Mouse (Mus musculus) ES-CJ7 (cell line): ENCODE data around the gene 4930402H24Rik.

Source experiments
- DNase-seq: peaks from one replicate; pipeline ENCODE4 v3.0.0; 2011; ENCODE audit warnings: low read depth, low spot score

Gene 4930402H24Rik

GRCm38 (mm10) chr2:130905751-130906583 is at the start of gene 4930402H24Rik, which contains the start of gene Atrn:
TSS of gene 4930402H24Rik (minus strand) at chr2:130906406.
TSS of gene Atrn (plus strand) at chr2:130906495.
- peak; percentile 85 for DNase-seq

GRCm38 (mm10) chr2:130950548-130950947 is 44.3 kb upstream of the 4930402H24Rik start:
- peak; percentile 71 for DNase-seq

DNA sequence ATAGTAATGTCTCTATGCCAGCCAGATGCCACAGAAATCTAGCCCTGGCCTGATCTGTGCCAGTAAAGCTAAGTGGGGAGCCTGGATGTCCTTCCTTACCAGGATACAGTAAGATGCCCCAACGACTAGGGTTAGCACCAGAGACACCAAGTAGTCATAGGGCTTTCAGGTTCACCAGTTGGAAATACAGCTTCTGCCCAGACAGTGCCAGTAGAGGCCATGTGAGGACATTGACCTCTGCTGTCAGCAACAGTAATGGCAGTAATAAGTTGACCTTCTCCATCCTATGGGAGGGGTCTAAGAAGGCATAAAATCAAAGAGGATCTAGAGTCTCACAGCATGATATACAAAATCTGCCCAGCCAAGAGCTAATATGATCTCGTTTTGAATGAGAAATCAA is 43.6 kb upstream of the 4930402H24Rik start:
- no peak for DNase-seq

DNA sequence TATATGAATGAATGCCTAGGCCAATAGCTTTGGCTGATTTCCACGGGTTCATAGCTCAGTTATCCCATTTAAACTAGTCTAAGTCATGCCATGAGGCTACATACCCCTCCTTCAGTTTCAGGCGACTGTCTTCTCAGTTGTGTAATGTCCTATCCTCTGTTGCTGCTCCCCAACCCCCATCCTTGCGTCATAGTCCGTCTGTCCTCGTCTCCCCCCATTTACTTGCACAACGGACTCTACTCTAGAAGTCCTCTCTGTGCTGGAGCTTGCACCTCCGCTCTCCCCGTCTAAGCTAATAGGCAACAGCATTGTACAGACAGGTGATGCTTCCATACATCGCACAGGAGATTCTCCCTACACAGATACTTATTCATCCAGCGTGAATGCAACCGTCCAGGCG is 26.7 kb upstream of the 4930402H24Rik start:
- no peak for DNase-seq

DNA sequence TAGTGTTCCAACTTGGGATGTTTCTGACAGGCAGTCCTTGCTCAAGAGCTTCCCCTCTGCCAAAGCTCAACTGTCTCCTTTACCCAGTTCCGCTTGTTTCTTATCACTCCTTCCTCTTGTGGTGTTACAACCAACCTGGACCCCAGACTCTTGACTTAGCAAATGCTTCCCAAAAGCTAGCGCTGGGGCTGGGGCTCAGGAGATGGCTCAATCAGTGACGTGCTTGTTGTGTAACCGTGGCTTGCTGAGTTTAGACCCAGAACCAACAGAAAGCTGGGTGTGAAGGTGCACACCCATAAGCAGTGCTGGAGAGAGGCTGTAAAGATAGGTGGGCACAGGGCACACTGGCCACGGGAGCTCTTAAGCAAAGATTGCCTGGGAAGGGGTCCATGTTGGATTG is 23.8 kb upstream of the 4930402H24Rik start:
- DNase-seq, result no peak

DNA sequence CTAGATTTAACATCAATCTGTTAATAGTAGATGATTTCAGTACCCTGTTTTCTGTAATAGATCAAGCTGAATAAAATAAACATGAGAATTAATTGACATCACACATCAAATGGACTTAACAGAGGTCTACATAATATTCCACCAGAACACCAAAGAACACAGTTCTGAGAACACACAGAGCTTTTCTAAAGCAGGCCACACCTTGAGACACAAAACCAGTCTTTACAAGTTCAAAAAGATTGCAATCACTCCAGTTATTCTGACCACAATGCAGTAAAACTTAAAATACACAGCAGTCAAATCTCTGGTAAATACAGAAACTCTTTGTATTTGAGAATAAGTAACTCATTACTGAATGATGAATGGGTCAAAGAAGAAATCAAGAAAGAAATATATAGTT is 22.3 kb upstream of the 4930402H24Rik start:
- no peak for DNase-seq

DNA sequence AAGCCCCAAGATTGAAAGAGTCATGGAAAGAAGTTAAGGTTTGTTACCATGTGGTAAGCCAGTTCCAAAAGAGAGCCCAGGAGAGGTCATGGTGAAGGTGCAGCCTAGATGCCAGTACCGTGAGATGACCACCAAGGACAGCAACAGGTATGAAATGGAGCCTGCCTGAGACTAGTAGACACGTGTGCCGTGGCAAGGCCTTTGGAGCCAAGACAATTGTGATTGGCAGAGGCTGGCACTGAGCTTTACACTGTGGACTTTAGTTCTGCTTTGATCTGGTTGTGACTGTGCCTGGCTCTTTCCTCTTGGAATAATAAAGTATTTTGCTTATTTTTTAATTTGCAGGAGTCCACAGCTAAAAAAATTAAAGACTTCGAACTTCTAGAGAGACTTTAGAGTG is 21.8 kb upstream of the 4930402H24Rik start:
- no peak for DNase-seq

DNA sequence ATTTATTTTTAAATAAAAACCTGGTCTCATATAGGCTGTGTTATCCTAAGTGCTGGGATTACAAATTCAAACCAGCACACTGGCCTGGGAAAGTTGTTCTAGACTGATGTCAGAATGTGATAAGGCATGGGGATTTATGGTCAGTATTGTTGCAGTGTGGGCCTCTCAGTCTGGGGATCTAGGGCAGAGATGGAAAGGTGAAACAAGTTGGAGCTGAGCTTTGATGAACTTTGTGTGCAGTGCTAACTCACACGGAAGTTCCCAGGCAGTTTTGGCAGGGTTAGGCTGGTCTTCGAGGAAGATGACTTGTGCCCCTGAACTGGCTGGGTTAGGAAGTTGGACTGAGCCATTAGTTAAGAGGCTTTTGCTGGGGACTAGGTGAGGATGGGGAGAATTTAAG is 18.7 kb upstream of the 4930402H24Rik start:
- no peak for DNase-seq

DNA sequence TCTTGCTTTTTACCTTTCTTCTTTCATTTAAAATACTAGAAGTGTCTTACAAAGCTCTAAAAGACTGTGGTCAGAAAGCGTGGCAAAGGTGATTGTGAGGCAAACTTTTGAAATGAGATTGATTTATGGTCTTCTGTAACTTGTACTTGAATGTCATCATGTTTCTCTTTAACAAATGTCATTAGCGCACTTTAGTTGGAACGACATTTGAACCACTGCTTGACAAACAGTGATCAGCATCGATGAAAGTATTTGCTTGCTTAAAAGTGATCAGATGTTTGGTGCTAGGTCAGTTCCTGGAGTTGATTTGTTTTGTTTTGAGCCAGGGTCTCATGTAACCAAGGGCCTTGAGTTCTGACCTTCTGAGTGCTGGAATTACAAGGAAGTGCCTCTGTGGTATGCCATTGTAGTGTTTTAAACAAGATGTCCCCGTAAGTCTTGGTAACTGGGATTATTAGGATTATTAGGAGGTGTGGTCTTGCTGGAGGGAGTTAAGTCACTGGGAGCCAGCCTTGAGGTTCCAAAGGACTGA is 12.9 kb upstream of the 4930402H24Rik start:
- no peak for DNase-seq

GRCm38 (mm10) chr2:130917686-130918085 is 11.5 kb upstream of the 4930402H24Rik start:
- no peak for DNase-seq

DNA sequence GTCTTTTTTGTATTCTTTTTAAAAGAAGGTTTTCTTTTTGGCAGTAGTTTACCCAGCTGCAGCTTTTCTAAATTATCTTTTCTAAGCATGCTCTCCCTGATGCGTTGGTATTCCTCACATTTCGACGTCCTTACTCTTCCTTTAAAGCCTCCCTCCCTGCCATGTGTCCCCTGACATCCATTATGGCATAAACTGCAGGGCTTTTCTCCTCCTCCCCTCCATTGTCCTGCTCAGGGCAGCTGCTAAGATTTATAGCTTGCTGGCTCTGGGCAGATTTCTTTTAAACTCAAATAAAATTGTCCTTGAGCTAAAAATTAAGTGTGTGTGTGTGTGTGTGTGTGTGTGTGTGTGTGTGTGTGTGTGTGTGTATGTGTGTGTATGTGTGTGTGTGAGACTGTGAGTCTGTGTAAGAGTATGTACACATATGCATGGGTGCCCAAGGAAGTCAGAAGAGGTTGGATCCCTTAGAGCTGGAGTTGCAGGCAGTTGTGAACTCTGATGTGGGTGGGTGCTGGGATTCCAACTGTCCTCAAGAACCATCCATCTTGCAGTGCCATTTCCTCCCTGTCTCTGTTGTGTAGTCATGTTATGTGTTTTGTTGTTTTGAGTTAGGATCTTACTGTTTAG is 10.4 kb upstream of the 4930402H24Rik start:
- no peak for DNase-seq

- DNase-seq, result no peak
Measured at GRCm38 (mm10) chr2:130914873-130915272, 8.7 kb upstream of the 4930402H24Rik start.

- no peak for DNase-seq
Measured at GRCm38 (mm10) chr2:130911691-130912090, 5.5 kb upstream of the 4930402H24Rik start.

DNA sequence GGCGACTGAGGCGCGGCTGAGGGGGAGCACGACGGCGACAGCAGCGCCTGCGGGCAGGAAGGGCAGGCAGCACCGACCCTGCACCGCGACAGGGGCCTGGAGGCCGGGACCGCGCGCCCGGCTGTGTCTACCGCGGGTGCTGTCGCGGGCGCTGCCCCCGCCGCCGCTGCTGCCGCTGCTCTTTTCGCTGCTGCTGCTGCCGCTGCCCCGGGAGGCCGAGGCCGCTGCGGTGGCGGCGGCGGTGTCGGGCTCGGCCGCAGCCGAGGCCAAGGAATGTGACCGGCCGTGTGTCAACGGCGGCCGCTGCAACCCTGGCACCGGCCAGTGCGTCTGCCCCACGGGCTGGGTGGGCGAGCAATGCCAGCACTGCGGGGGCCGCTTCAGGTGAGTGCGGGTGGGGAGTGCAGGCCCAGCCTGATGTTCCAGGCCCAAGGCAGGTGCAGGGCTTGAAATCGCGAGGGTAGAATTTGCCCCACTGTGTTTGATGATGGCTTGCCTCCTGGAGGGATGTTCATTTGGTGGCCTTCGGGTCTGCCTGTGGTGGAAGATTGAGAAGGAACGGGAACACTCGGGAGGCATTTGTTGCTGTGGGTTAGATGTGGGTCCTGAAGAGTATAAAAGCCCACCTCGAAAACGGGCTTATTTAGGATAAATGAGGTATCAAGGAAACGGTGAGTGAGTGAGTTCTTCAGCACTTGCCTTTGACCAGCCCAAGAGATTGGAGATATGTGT is 544 bp upstream of the 4930402H24Rik start:
- peak; percentile 21 for DNase-seq

- DNase-seq, result no peak
Measured at GRCm38 (mm10) chr2:130898783-130899182, 7.4 kb downstream of the 4930402H24Rik start.

DNA sequence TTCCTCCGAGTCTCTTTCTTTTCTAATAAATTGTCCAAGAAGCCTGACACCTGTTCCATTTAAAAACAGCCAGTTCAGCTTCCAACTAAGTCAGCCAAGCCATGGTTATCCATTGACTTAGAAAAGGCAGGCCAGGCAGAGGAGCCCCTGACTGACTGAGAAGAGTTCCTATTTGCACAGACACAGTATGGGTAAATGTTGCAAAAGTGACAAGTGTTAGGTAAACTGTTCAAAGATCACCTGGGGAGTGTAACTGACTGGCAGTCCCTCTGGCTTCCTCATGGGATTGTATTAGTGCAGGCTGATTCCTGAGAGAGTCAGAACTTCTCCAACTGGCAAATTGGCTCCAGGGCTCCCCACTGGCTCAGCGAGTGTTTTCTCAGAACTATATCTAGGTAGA is 8.3 kb downstream of the 4930402H24Rik start:
- no peak for DNase-seq

- no peak for DNase-seq
Measured at GRCm38 (mm10) chr2:130896944-130897343, 9.3 kb downstream of the 4930402H24Rik start.

GRCm38 (mm10) chr2:130887456-130887855 is 18.8 kb downstream of the 4930402H24Rik start:
- DNase-seq, result no peak

GRCm38 (mm10) chr2:130886983-130887382 is 19.2 kb downstream of the 4930402H24Rik start:
- DNase-seq, result no peak

GRCm38 (mm10) chr2:130877376-130877775 is 28.8 kb downstream of the 4930402H24Rik start:
- DNase-seq, result no peak

DNA sequence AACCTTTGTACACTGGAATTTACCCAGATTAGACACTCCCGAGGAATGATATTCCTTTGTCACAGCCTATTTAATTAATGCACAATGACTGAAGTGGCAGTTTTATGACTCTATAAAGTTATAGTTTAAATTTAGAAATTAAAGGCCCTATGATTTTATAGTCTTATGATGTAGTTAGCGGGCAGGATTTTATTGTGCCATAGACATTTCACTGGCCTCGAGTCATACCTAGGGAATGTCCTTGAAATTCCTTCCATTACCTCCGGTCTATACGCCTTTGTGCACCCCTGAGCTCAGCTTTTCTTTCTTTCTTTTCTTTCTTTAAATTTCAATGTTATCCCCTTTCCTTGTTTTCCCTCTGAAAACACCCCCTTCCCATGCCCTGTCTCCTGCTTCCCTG is 35.3 kb downstream of the 4930402H24Rik start:
- no peak for DNase-seq

DNA sequence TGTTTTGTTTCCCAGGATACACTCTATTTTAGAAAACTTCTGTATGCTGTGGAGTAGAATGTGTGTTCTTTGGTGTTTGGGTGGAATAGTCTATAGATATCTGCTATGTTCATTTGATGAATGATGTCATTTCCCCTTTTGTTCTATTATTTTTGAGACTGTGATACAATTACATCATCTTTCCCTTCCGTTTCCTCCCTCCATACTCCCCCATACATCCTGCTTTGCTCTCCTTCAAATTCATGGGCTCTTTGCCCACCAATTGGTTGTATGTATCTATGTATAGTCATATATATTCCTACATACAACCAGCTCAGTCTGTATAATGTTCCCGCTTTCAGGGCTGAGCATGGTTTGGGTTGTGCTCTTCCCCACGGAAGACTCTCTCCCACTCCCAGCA is 44.1 kb downstream of the 4930402H24Rik start:
- DNase-seq, result no peak
